Mouse (Mus musculus): Measurements from ENCODE around the gene Kansl2.
"Not testable (repeated sequence)": the region's sequence is repeated elsewhere in the genome, so short reads cannot be mapped to it uniquely, and the experiment has no call there.

The Kansl2 gene

DNA sequence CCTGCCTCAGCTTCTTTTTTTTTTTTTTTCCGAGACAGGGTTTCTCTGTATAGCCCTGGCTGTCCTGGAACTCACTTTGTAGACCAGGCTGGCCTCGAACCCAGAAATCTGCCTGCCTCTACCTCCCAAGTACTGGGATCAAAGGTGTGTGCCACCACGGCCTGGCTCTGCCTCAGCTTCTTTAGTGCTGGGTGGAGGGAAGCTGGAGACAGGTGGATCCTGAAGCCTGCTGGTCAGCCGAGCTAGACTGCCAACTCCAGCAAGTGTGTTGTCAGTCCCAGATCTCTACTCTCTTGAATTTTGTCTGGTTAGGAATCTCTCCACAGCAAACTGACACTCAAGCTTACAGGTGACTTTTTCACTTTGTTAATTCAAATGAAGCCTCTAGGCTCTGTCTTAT lies 1.9 kb upstream of the Kansl2 start:
- DNase-seq: no peak

DNA sequence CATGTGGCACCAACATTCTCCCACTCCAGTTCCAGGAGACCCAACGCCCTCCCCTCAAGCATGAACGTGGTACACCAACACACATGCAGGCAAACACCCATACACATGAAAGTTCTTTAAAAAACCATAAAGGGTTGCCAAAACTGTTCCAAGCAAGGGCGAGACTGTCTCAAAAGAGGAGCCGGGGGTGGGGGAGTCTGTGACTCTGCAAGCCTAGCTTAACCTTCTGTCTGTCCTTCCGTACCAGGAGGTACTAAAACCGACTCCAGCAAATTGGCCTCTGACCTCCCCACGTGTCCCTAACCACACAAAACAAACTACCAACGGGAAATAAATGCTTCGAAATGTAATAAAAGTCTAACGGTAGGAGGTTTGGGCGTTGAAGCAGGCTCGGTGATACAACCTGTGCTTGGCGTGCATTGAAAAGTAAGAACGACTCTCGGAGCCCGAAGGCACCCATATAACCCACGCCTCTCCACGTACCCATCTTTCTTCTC lies 981 bp downstream of the Kansl2 start:
- DNase-seq: no peak

DNA sequence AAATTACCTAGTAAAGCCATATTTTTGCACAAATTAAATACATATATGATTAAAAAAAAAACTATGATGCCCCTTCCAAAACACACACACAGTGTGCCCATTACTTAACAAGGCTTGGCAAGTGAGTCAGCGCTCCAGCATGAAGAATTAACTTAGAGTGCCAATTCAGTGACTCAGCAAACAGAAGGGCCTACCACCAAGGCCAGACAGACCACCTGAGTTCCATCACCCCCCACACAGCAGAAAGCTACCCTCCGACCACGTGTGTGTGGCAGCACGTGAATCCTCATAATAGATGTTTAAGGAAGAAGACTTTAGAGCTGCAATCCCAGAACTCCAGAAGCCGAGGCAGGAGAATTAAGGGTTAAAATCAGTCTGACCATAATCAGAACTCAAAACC lies 1.8 kb downstream of the Kansl2 start:
- no peak for DNase-seq

GRCm38 (mm10) chr15:98528066-98528563 lies 5.9 kb downstream of the Kansl2 start:
- DNase-seq: no peak

- DNase-seq: no peak
These were observed 6.8 kb downstream of the Kansl2 start for GRCm38 (mm10) chr15:98527056-98527771.

DNA sequence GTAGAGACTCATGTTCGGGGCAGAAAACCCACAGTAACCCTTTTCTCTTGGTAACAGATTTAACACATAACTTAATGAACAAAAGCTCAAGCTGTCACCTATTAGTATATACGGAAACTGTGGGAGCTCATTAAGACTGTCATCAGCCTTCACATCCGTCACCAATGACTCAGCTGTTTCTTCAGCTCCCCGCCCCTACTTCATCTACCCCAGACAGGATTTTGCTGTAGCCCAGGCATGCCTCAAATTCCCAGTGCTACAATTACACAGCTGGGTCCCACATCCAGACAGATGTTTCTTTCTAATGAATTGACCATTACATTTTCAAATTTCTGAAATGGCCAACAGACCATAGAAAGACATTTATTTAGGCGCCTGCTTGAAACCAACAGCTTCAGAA lies 8.0 kb downstream of the Kansl2 start:
- no peak for DNase-seq

DNA sequence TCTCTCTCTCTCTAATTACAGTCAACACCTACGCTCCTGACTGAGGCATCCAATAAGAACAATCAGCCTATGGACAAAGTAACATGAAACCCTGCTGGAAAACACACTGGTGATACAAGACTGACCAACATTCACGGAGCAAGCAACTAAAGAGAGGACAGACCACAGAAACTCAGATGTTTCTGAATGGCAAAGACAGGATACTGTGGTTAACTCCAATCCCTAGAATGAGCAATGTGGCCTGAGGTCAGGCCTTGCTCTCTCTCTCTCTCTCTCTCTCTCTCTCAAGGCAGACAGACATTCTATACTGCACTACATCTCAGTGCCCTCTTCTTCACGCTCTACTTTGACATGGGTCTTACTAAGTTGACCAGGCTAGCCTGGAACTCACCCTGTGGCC lies 12.8 kb downstream of the Kansl2 start:
- DNase-seq: no peak

GRCm38 (mm10) chr15:98517380-98518355 lies 16.4 kb downstream of the Kansl2 start:
- no peak for DNase-seq

DNA sequence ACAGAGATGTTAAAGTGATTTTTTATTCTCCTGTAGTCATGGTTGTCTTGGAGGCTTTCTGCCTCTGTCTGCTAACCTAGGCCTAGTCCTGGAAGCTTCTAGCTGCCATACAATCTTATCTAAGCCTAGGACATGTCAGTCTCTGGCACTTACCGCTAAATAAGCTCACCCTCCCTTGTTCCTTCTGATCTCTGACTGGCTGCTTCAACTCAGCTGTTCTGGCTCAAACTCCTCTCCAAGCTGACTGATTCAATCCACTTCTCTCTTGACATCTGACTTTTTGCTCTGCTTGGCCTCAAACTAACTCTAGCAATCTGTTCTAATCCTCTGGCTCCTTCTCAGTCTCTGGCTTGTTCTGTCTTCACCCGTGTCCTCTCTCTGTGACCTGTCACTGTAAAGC lies 19.2 kb downstream of the Kansl2 start:
- DNase-seq: not testable (repeated sequence)

DNA sequence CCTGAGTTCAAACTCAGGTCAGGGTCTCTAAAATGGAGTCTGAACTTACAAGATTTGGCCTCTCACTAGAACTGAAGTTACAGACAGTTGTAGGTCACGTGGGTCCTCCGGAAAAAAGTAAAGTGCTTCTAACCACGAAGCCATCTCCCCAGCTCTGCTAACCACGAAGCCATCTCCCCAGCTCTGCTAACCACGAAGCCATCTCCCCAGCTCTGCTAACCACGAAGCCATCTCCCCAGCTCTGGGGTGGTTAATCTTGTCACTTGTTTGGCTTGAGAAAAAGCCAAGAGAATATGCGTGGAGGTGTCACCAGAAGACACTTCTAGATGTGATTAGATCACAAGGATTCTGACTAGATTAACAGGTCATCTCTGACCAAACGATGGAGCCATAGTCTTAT lies 19.9 kb downstream of the Kansl2 start:
- DNase-seq: no peak

- not testable (repeated sequence) for DNase-seq
These were observed 20.4 kb downstream of the Kansl2 start for GRCm38 (mm10) chr15:98513676-98514075.

- DNase-seq: no peak
These were observed 21.2 kb downstream of the Kansl2 start for GRCm38 (mm10) chr15:98512799-98513321.

- DNase-seq: no peak
These were observed 21.8 kb downstream of the Kansl2 start for GRCm38 (mm10) chr15:98512232-98512631.

DNA sequence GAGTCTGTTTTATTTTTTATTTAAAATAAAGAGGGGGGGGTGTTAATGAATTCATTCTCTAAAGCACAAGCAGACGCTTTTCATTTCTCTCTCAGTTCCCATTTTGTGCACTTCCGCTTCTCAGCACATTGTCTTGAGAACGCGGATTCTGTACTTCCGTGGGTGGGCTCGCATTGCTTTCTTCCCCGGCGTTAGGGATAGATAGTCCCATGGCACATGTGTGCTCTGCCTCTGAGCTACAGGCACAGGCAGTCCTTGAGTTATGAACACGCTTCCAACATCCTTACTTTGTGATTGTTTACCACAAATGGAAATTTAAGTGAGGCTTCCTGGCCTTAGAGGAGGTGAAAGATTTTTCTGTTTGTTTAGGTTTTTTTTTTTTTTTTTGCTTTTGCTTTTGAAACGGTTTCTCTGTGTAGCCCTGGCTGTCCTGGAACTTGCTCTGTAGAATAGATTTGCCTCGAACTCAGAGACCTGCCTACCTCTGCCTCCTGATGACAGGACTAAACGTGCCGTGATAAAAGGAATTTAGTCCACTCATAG lies 22.6 kb downstream of the Kansl2 start:
- no peak for DNase-seq

DNA sequence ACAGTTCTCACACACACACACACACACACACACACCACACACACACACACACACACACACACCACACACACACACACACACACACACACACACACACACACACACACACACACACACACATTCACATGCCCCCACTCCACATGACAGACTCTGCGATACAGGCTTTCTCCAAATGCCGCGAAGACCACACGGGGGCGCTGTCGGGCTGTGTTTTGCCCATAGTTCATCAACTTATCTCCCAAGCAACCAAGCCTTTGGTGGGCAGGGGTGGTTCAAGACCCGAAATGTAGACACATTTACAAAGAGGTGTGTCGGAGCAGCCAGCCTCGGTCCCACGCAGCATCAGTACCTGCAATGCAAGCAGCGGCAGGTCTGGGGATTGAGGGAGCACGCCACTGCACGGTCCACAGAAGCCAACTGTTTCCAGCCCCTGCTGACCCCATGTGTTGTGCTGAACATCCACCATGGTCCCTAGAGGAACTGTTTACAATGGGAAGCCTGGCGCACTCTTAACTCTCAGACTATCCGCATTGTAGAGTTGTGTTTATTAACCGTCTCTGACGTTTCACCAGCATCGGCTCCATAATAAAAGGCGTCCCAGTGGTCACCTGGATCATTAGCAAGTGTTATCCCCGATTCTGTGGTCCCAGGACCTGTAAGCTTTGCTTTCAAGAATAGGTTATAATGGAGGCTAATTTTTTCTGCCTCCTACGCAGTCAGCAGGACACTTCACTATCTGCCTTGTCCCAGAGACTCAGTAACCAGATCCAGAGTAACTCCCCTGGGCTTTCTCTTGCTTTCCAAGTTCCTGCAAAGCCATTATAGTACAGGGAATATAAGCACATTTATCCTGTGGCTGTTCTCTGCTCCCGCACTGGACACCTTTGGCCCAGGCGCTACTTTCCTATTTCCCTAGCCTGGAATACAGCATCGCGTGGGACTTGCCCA lies 23.4 kb downstream of the Kansl2 start:
- DNase-seq: peak; percentile 64

DNA sequence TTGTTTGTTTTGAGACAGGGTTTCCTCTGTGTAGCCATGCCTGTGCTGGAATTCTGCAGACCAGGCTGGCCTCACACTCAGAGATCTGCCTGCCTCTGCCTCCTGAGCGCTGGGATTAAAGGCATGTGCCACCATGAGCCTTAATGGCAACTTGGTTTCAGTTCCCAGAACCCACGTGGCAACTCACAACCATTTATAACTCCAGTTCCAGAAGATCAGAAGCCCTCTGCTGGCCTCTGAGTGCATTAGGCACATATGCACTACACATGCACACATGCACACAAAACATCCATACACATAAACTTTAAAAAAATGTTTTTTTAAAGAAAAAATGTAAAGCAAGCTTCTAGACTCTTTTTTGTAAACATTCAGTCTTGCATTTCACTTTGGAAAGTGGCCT lies 24.7 kb downstream of the Kansl2 start:
- no peak for DNase-seq

GRCm38 (mm10) chr15:98507321-98507720 lies 26.7 kb downstream of the Kansl2 start:
- no peak for DNase-seq

DNA sequence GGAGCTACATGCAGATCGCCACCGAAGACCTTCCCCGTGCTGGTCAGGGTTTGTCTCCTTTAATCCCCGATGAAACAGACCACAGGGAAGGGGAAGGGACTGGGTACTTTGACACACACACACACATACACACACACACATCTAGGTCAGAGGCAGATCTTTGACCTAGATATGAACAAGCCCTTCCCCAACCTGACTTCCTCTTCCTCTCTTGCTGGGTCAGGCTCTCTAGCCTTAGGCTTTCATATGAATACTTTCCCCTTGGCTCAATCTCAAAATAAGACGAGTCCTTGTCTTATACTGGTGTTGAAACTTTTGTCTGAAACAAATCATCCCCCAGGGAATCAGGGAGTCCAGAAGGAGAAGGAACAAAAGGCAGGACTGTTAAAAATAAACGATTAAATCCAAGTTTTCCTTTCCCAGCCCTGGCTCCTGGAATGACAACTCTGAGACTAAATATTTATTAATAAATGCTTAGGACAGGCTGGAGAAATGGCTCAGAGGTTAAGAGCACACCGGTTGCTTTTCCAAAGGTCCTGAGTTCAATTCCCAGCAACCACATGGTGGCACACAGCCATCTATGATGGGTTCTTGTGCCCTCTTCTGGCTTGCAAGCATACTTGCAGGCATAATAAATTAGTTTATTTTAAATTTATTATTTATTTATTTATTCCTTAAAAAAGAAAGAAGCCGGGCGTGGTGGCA lies 27.7 kb downstream of the Kansl2 start:
- no peak for DNase-seq

DNA sequence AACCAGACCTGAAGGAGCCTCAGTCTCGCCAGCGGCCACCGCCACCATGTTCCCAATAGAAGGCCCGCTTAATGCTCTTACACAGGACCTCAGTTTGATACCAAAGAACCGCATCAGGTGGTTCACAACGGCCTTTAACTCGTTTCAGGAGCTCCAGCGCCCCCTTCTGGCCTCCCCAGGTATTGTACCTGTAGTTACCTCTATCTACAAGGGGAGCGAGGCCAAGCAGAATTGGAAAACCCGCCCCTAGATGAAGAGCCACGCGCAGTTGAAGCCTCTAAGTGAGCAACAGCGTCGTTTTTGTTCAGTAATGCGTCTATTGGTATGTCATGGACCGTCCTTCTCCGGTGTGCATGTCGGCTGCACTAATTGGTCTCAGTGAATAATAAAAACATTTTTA lies 29.6 kb downstream of the Kansl2 start:
- DNase-seq: no peak

DNA sequence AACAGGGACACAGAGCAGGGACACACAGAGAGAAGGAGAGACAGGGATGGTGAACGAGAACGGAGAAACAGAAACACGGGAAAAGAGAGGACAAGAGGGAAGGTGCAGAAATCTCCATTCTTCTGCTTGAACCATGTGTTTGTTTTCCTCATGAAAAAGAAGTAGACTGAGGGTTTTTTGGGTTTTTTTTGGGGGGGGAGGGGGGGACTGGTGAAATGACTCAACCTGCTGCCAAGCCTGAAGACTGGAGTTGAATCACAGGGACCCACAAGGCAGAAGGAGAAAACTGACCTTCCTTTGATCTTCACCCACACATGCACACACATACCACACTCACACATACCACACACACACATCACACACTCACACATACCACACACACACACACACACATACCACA lies 30.7 kb downstream of the Kansl2 start:
- DNase-seq: no peak

DNA sequence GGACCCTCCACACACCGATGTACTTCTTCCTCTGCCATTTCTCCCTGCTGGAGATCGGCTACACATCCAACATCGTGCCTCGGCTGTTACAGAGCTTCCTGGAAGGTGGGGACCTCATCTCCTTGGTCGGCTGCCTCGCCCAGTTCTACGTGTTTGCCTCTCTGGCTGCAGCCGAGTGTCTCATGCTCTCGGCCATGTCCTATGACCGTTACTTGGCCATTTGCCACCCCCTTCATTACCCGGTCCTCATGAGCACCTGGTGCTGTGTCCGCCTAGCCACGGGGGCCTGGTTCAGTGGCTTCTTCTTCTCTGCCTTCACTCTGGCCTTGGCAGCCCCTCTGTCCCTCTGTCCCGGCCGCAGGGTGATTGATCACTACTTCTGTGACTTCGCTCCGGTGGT lies 36.4 kb downstream of the Kansl2 start:
- no peak for DNase-seq

All from layer of hippocampus, adult 9-11 months (tissue).